Mouse (Mus musculus) limb, embryonic 11.5 days (tissue): ENCODE measurements around the gene Slc29a3. TPM values are rescaled to one million over a fixed set of nuclear protein-coding genes. Genes with fewer than 3 reads are reported as not detected.

ENCODE experiments used
- ATAC-seq: fragments of 200-750 bp; cut with Nextera tagmentation; 2 replicates; pipeline ENCODE4 v1.8.0; 2017; ENCODE audit warnings: low read depth; ENCODE audit not compliant: insufficient number of reproducible peaks, low FRiP score, low TSS enrichment
- DNase-seq: peaks from one replicate; pipeline ENCODE4 v3.0.0-alpha.2; 2015; ENCODE audit warnings: low spot score
- H3K27ac ChIP-seq: fragments of 300-500 bp; sonication (generic); replicated peaks from 2 replicates; pipeline ENCODE4 v1.5.1; 2014; ENCODE audit warnings: low read depth, mild to moderate bottlenecking, low read length
- H3K27me3 ChIP-seq: fragments of 300-500 bp; sonication (generic); 2 replicates; pipeline ENCODE4 v1.6.1; 2014; ENCODE audit warnings: mild to moderate bottlenecking, low read length, mixed read lengths; ENCODE audit not compliant: control insufficient read depth, insufficient read depth
- H3K36me3 ChIP-seq: fragments of 300-500 bp; sonication (generic); 2 replicates; pipeline ENCODE4 v1.6.1; 2014; ENCODE audit warnings: mild to moderate bottlenecking, low read length, moderate library complexity, mixed read lengths; ENCODE audit not compliant: control insufficient read depth, insufficient read depth
- H3K4me1 ChIP-seq: fragments of 300-500 bp; sonication (generic); 2 replicates; pipeline ENCODE4 v1.6.1; 2014; ENCODE audit warnings: low read length, mixed read lengths; ENCODE audit not compliant: control insufficient read depth, insufficient read depth
- H3K4me2 ChIP-seq: fragments of 300-500 bp; sonication (generic); 2 replicates; pipeline ENCODE4 v1.6.1; 2014; ENCODE audit warnings: low read depth, mild to moderate bottlenecking, moderate library complexity; ENCODE audit not compliant: severe bottlenecking
- H3K4me3 ChIP-seq: fragments of 300-500 bp; sonication (generic); 2 replicates; pipeline ENCODE4 v1.5.1; 2014; ENCODE audit warnings: low read depth, low read length
- H3K9ac ChIP-seq: fragments of 300-500 bp; sonication (generic); 2 replicates; pipeline ENCODE4 v1.6.1; 2014; ENCODE audit warnings: mild to moderate bottlenecking, low read length
- H3K9me3 ChIP-seq: fragments of 300-500 bp; sonication (generic); 2 replicates; pipeline ENCODE4 v1.6.1; 2016; ENCODE audit warnings: low read length; ENCODE audit not compliant: control insufficient read depth
- WGBS: fragments of 180-500 bp; shearing (Covaris S2); extraction: QIAGEN DNeasy Blood & Tissue Kit; methylation state at CpG from one replicate; pipeline ENCODE4 v1.1.7; 2014; 5-methylcytosine and 5-hydroxymethylcytosine counted together
- polyA plus RNA-seq: library from polyadenylated mRNA; unstranded; fragments of >200 nt; fragmentation: Nextera tagmentation; extraction: Ambion mirVana; gene quantifications from 2 replicates; pipeline ENCODE4 v1.2.1, GENCODE M21; 2014

Gene Slc29a3
- 6.4 and 6.8 TPM in 2 replicates for polyA plus RNA-seq

DNA sequence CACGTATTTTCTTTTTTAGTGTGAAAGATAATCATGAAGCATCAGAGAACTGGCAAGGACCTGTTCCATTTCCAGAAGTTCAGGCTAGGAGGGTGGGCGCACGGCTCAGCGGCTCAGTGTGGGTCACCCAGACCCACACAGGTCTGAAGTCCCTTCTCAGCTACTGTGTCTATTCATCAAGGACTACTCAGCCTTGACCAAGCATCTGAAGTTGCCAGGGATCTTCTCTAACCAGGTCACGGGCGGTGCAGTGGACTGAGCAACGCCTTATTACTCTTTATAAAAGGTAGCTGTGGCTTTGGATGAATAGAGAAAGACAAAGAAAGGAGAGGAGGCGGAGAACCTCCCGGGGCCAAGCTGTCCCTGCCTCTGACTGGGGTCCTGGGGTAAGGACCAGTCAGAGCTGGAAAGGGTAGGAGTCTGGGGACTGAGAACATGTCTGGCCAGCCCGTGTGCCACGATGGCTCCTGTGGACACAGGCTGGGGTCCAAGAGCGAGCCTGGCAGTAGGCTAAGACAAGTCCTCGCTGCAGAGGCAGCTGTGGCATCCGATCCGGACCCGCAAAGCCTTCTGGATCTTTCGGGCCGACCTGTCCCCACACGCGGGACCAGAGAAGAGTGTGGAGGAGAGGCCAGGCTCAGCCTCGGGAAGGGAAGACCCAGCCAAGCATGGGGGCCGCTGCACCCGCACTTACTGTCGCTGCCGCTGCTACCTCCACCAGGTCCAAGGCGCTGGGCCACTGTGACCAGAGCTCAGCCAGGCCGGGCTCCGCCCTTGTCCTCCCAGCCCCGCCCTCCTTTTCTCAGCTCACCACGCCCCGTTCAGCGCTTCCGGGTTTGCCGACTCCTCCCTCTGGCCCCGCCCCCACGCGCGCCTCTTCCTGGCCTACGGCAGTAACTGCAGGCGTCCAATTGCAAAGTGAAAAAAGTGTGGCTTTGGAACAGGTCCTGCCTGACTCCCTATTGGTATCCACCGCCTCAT, at the start of gene Slc29a3:
Gene Slc29a3, minus strand, starts transcription at position 755 of the 981 bp plus-strand sequence.
- H3K9ac ChIP-seq = peak within 1 kb of the TSS; percentile 76
- peak within 1 kb of the TSS; percentile 52 for H3K4me3 ChIP-seq
- no peaks in the 10 kb centered on the region for H3K9me3 ChIP-seq
- H3K4me2 ChIP-seq = peak within 1 kb of the TSS; percentile 78
- ATAC-seq (peak; percentile 96), DNase-seq (peak; percentile 100)
- WGBS = 11% methylated on average over 40 of the region's 41 CpGs
- peak within 1 kb of the TSS; percentile 38; the same call in 1 of the 2 replicates for H3K27ac ChIP-seq
- 0 out of 2 replicates have a peak, but pooled peaks cover 8% of the 10 kb centered on the region for H3K4me1 ChIP-seq
- no peaks in the 10 kb centered on the region for H3K27me3 ChIP-seq
- H3K36me3 ChIP-seq = no peaks in the 10 kb centered on the region

DNA sequence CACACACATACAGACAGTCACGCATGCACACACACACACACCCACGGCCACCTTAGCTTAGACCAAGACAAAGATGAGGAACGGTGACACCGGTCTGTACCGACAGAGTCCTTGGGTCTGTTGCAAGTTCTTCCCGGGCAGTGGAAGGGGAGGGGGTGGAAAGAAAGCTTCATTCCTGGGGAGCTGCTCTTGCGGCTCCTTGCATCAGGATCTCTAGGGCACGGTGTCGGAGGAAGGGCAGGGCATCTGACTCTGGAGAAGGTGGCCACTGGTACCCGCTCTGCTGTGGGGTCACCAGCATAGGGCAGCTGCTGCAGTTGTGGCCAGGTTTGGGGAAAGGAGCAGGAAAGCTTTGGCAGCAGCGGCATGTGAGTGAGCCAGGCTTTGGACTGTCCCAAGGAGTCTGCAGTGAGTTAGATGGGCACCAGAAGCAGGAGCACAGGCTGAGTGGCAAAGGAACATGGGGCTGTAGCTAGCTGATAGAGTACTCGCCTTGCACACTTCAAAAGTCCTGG, 49.4 kb upstream of the Slc29a3 start:
- 56% methylated on average over 12 of the region's 12 CpGs for WGBS
- Histone ChIP-seq H3K9me3 (no peaks in the 10 kb centered on the region), H3K4me1 (peaks cover 74% of the 10 kb centered on the region), H3K4me3 (no peak overlapping the region), H3K4me2 (no peak overlapping the region), H3K27me3 (no peaks in the 10 kb centered on the region), H3K9ac (no peak overlapping the region), H3K36me3 (no peaks in the 10 kb centered on the region), H3K27ac (no peak overlapping the region)
- DNase-seq = no peak
- no peak for ATAC-seq

DNA sequence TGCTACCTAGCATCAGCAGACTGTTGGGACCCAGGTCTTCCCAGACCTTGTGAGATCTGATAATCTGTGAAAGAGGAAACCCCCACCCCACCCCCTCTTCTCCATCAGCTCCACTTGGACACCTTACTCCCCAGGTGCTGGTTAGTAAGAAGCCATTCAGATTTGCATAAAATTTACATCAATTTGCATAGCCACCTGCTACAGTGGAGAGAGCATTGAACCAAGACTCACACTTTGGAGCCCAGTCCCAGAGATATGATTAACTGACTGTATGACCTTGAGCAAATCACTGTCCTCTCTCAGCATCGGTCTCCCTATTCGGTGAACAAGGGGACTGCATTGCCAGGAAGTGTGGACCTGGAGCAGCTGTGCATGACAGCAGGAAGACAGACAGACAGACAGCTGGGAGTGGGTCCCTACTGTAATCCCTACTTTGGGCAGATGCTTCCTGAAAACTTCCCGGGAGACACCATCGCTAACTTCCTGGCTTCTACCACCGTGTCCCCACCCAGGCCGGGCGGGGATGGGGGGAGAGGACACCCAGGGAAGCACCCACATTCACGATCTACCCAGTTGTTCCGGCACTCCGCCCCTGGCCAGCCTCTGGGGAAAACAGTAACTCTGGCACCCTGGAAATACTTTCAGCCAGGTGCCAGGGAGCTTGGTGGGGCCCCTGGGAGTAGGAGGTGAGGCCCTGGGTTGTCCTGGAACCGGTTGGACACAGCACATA, 48.7 kb upstream of the Slc29a3 start:
- WGBS = 34% methylated on average over 11 of the region's 11 CpGs
- Histone ChIP-seq H3K4me3 (no peak overlapping the region), H3K9me3 (no peaks in the 10 kb centered on the region), H3K9ac (no peak overlapping the region), H3K27ac (no peak overlapping the region; the same call in 1 of the 2 replicates), H3K27me3 (no peaks in the 10 kb centered on the region), H3K36me3 (no peaks in the 10 kb centered on the region), H3K4me2 (no peak overlapping the region), H3K4me1 (peaks cover 74% of the 10 kb centered on the region)
- no peak for DNase-seq
- no peak for ATAC-seq

DNA sequence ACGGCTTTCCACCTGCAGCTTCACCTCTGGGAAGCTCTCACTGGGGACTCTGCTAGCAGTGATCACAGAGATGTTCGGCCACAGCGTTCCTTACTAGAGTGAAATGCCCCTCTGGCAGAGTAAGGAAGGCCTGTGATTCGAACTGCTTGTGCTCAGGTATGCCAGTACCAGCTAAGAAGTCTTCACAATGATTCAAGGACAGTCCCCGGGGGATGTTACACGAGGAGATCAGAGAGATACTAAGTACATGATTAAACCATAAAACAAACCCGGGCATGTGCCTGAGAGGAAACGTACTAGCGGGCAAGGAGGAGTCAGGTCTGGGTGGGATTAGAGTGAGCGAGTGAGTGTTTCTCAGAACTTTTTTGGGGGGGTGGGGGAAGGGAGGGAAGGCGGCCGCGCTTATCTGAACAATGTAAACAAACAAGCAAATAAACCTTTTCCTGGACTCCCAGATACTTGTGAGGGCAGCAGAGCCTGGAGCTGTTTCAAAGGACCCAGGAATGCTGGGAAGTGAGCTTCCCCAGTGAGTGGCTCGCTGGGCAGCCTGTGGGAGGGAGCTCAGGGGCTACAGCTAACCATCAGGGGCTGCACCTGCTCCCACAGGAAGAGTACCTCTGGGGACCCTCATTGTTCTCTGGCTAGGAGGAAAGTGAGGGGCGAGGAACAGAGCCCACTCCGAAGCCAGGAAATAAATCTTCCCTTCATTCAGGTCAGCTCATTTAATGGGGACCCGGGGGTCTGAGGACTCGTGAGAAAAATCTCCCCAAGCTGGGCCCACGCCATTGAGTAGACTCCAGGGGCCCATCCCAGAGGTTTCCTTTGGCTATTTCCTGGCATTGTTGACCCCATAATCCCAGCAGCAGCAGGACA, 47.9 kb upstream of the Slc29a3 start:
- no peak overlapping the region for H3K4me3 ChIP-seq
- 6% methylated on average over 19 of the region's 19 CpGs for WGBS
- H3K27me3 ChIP-seq = no peaks in the 10 kb centered on the region
- ATAC-seq = no peak
- no peak for DNase-seq
- H3K27ac ChIP-seq = no peak overlapping the region; the same call in 1 of the 2 replicates
- no peaks in the 10 kb centered on the region for H3K9me3 ChIP-seq
- H3K9ac ChIP-seq = no peak overlapping the region
- no peak overlapping the region for H3K4me2 ChIP-seq
- peaks cover 74% of the 10 kb centered on the region for H3K4me1 ChIP-seq
- no peaks in the 10 kb centered on the region for H3K36me3 ChIP-seq

DNA sequence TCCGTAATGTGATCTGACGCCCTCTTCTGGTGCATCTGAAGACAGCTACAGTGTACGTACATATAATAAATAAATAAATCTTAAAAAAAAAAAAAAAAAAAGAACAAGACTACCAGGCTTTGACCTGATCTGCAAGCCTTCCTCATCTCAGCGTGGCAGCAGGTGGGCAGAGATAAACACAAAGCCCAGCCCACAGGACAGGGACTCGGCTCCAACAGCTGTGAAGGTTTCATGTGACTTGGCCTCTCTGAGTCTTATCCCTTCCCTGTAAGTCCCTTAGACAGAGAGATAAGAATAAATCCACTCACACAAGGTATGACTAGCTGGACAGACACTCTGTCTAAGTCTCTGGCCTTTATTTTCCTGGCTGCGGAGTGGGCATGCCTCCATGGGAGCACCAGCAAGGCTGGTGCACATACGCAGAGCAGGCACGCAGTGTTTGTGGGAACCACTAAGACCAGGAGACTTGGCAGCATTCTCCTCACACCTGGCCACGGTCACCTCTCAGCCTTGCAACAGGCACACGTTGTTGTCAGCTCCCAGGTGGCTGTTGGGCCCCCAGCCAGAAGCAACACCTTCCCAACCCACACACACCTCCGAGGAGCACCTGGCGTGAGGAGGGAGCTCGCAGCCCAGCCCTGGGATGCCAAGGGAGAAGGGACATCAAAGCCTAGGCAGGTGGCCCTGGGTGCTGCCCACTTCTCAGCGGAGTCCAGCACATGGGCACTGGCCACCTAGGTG, 45.3 kb upstream of the Slc29a3 start:
- ATAC-seq (no peak), DNase-seq (no peak)
- Histone ChIP-seq H3K9ac (no peak overlapping the region), H3K4me3 (no peak overlapping the region), H3K27me3 (no peaks in the 10 kb centered on the region), H3K9me3 (no peaks in the 10 kb centered on the region), H3K36me3 (no peaks in the 10 kb centered on the region; the same call in 1 of the 2 replicates), H3K4me1 (peaks cover 86% of the 10 kb centered on the region), H3K27ac (no peak overlapping the region), H3K4me2 (no peak overlapping the region)
- 80% methylated on average over 14 of the region's 14 CpGs for WGBS

DNA sequence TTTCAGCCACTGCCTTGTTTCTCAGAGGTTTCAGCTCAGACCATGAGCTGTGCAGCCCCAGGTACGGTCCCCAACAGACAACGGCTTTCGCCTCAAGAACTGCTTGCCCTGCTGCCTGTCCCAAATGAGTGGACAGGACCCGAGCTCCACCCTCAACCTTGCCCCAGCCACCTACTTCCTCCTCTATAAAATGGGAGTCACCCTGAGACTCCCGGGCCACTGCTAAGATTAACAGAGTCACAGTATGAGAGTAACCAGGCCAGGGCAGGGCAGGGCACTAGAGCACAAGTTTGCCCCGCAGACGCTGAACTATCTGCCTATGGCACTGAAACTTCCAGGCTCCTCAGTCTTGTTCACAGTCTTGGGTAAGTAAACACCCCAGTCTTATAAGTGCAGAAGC, 43.9 kb upstream of the Slc29a3 start:
- Histone ChIP-seq H3K4me3 (no peak overlapping the region), H3K9me3 (no peaks in the 10 kb centered on the region), H3K27ac (no peak overlapping the region; the same call in 1 of the 2 replicates), H3K9ac (no peak overlapping the region), H3K27me3 (no peaks in the 10 kb centered on the region), H3K4me1 (peaks cover 87% of the 10 kb centered on the region), H3K36me3 (no peaks in the 10 kb centered on the region; the same call in 1 of the 2 replicates), H3K4me2 (no peak overlapping the region)
- ATAC-seq (no peak), DNase-seq (no peak)
- WGBS = 67% methylated on average over 7 of the region's 7 CpGs

DNA sequence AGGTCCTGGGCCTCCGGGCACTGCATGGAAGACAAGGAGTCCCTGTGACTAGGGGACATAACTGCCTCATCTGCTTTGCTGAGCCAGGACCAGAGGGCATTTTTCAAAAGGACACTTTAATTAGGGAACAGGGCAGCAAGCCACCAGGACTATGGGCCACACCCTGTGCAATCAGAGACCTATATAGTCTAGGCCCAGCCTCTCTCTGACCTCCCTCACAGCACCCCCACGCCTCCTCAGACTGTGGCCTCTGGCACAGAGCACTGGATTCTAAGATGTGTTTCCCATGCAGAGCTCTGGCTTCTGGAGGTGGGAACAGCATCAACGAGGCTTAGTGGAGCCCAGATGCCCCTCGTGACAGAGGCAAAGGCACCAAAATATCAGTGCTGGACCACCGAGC, 43.4 kb upstream of the Slc29a3 start:
- no peak overlapping the region; the same call in 1 of the 2 replicates for H3K27ac ChIP-seq
- WGBS = 38% methylated on average over 5 of the region's 5 CpGs
- H3K9me3 ChIP-seq = no peaks in the 10 kb centered on the region
- no peaks in the 10 kb centered on the region; the same call in 1 of the 2 replicates for H3K36me3 ChIP-seq
- no peak overlapping the region for H3K4me3 ChIP-seq
- ATAC-seq (no peak), DNase-seq (no peak)
- H3K9ac ChIP-seq = no peak overlapping the region
- H3K4me1 ChIP-seq = peaks cover 83% of the 10 kb centered on the region
- H3K27me3 ChIP-seq = no peaks in the 10 kb centered on the region
- no peak overlapping the region for H3K4me2 ChIP-seq
